Mouse (Mus musculus): ENCODE data around the gene Slc17a2. TPM values are rescaled to one million over a fixed set of nuclear protein-coding genes. Genes with fewer than 3 reads are reported as not detected.

Gene Slc17a2
- polyA plus RNA-seq (2015; fragmentation: Nextera tagmentation; extraction: Ambion mirVana), result 1.5 and 1.8 TPM in 2 replicates

DNA sequence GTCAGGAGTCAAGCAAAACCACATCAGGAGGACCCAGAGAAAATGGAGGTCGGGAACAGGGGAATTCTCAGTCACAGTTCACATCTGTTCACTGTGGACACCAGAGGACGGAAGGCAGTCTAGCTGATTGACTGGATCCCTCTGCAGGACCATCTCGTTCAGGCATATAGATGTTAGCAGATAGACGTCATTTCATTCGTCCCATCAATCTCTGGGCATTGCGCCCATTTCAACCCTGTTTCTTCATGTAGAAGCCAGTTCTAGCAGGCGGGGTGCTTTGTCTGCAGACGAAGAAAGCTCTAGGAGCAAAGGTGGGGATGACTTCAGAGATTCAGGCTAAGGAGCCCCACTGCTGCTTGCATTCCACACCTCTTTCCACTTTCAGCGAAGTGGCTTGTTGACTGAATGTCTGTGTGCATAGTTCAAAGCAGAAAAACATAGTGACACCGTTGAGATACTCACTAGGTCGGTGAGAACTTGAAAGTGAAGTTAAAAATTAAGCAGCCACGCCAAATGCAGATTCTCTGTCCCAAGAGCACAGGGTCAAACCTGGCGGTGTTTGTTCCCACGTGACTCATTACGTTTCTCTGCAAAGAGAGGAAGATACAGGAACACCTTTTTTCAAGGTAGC is at the start of gene Slc17a2:
Slc17a2 (plus strand) TSS at position 572 of the 631 bp plus-strand sequence.
- Histone ChIP-seq H3K4me3 (ENCODE audit: low read depth, low read length) (no peak within 1 kb of the TSS), H3K9me3 (replicated peaks; ENCODE audit: control insufficient read depth, low read length) (no peaks in the 10 kb centered on the region), H3K4me1 (ENCODE audit: control insufficient read depth, low read depth, low read length) (peaks cover 3% of the 10 kb centered on the region), H3K27me3 (ENCODE audit: control insufficient read depth, insufficient read depth, low read depth, low read length) (no peaks in the 10 kb centered on the region), H3K9ac (ENCODE audit: low read depth, low read length) (no peak within 1 kb of the TSS), H3K4me2 (ENCODE audit: low read depth, low read length) (no peak within 1 kb of the TSS), H3K36me3 (ENCODE audit: control insufficient read depth, insufficient read depth) (no peaks in the 10 kb centered on the region), H3K27ac (ENCODE audit: low read length) (peak within 1 kb of the TSS; percentile 32; the same call in 1 of the 2 replicates)
- ATAC-seq (ENCODE audit: low read depth), result peak; percentile 79
- WGBS (ENCODE audit: insufficient replicate concordance), result 58% methylated on average over 15 of the region's 15 CpGs

DNA sequence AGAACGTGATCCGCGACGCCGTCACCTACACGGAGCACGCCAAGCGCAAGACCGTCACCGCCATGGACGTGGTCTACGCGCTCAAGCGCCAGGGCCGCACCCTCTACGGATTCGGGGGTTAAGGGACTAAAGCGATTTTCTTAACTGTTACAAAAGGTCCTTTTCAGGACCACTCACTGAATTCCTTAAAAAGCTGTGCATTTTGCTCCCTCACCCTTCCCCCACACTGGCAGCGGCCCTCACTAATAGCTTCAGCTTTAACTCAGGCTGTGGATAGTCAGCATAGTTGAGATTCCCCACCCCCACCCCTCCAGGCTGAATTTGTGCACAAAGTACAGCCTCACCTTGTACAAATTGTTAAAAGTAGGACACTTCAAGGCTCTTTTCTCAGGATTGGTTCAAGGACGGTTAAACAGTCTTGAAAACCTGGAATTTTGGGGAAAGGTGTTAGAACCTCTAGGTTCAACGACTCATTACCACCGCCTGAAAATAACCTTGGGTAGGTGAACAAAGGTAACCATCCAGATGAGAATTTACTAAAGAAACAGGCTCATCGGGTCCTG is 49.5 kb upstream of the Slc17a2 start:
- H3K9ac ChIP-seq (ENCODE audit: low read depth, low read length), result peak overlapping the region; percentile 64
- H3K27ac ChIP-seq (ENCODE audit: low read length), result peak overlapping the region; percentile 93
- H3K9me3 ChIP-seq (replicated peaks; ENCODE audit: control insufficient read depth, low read length), result no peaks in the 10 kb centered on the region
- peaks cover 31% of the 10 kb centered on the region for H3K4me1 ChIP-seq (ENCODE audit: control insufficient read depth, low read depth, low read length)
- H3K4me2 ChIP-seq (ENCODE audit: low read depth, low read length), result peak overlapping the region; percentile 87
- no peaks in the 10 kb centered on the region for H3K36me3 ChIP-seq (ENCODE audit: control insufficient read depth, insufficient read depth)
- ATAC-seq (ENCODE audit: low read depth), result peak; percentile 7
- H3K4me3 ChIP-seq (ENCODE audit: low read depth, low read length), result peak overlapping the region; percentile 60
- no peaks in the 10 kb centered on the region for H3K27me3 ChIP-seq (ENCODE audit: control insufficient read depth, insufficient read depth, low read depth, low read length)
- under 1% methylated on average over 14 of the region's 23 CpGs for WGBS (ENCODE audit: insufficient replicate concordance)

DNA sequence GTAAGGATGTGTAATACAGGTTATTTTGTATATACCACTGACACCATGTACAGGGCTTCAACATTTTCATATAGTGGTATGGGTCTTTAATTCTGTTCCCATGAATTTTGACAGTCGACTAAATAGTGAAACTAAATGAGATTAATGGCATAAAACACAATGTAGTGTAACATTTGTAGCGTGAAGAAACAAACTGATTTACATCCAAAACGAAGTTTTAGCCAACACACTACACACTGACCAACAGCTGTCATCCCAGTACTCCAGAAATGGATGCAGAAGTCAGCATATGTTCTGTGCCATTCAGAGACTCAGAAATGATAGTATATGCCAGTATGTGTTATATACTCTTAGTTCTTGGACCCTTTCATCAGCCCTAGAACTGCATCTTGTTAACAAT is 48.9 kb upstream of the Slc17a2 start:
- Histone ChIP-seq H3K27ac (ENCODE audit: low read length) (peak overlapping the region; percentile 92), H3K4me3 (ENCODE audit: low read depth, low read length) (peak overlapping the region; percentile 38), H3K36me3 (ENCODE audit: control insufficient read depth, insufficient read depth) (no peaks in the 10 kb centered on the region), H3K4me2 (ENCODE audit: low read depth, low read length) (peak overlapping the region; percentile 87), H3K9me3 (replicated peaks; ENCODE audit: control insufficient read depth, low read length) (no peaks in the 10 kb centered on the region), H3K4me1 (ENCODE audit: control insufficient read depth, low read depth, low read length) (peaks cover 34% of the 10 kb centered on the region), H3K9ac (ENCODE audit: low read depth, low read length) (peak overlapping the region; percentile 40), H3K27me3 (ENCODE audit: control insufficient read depth, insufficient read depth, low read depth, low read length) (no peaks in the 10 kb centered on the region)
- WGBS (ENCODE audit: insufficient replicate concordance), result 31% methylated on average over 3 of the region's 3 CpGs
- ATAC-seq (ENCODE audit: low read depth), result no peak

DNA sequence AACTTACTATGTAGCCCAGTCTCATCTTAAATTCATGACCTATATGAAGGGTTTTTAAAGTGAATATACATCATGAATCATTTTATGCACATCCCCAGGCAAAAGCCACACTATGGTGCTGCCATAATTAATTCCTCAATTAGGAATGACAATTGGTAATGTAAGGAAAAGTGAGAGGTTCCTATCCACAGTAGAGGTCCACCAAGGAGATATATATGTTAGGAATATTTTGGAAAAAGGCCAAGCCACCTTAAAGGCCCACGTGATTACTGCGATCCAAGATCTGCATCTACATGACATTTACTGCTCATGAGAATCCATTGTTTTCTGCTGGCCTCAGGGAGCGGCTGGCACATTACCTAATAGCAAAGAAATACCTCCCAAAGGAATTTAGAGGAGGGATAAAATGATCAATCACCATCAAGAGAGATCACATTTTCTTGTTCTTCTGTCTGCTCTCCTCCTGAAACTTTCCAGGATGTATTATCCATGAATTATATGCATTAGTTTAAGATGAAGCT is 47.5 kb upstream of the Slc17a2 start:
- ATAC-seq (ENCODE audit: low read depth), result no peak
- Histone ChIP-seq H3K27me3 (ENCODE audit: control insufficient read depth, insufficient read depth, low read depth, low read length) (no peaks in the 10 kb centered on the region), H3K9ac (ENCODE audit: low read depth, low read length) (peak overlapping the region; percentile 26; the same call in 1 of the 2 replicates), H3K4me2 (ENCODE audit: low read depth, low read length) (peak overlapping the region; percentile 86), H3K4me3 (ENCODE audit: low read depth, low read length) (no peak overlapping the region), H3K27ac (ENCODE audit: low read length) (peak overlapping the region; percentile 92), H3K9me3 (replicated peaks; ENCODE audit: control insufficient read depth, low read length) (no peaks in the 10 kb centered on the region), H3K36me3 (ENCODE audit: control insufficient read depth, insufficient read depth) (no peaks in the 10 kb centered on the region), H3K4me1 (ENCODE audit: control insufficient read depth, low read depth, low read length) (peaks cover 38% of the 10 kb centered on the region)
- 84% methylated on average over 3 of the region's 3 CpGs for WGBS (ENCODE audit: insufficient replicate concordance)

DNA sequence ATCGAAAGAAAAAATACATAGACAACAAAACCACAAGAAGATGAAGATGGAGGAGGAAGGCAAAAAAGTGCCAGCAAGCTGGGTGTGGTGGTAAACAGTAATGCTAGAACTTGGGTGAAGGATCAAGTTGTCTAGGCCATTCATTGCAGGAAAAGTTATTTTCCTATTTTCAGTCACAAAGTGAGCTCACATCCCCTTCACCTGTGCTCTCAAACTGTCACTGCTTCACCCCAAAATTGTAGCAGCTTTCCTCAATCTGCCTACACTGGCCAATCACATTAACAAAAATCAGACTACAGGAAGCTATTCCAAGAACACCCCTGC is 46.9 kb upstream of the Slc17a2 start:
- 52% methylated on average over 1 of the region's 1 CpGs for WGBS (ENCODE audit: insufficient replicate concordance)
- peak overlapping the region; percentile 67 for H3K4me3 ChIP-seq (ENCODE audit: low read depth, low read length)
- H3K4me1 ChIP-seq (ENCODE audit: control insufficient read depth, low read depth, low read length), result peaks cover 44% of the 10 kb centered on the region
- H3K9me3 ChIP-seq (replicated peaks; ENCODE audit: control insufficient read depth, low read length), result no peaks in the 10 kb centered on the region
- H3K9ac ChIP-seq (ENCODE audit: low read depth, low read length), result peak overlapping the region; percentile 78
- H3K36me3 ChIP-seq (ENCODE audit: control insufficient read depth, insufficient read depth), result no peaks in the 10 kb centered on the region
- H3K27ac ChIP-seq (ENCODE audit: low read length), result peak overlapping the region; percentile 96
- no peak for ATAC-seq (ENCODE audit: low read depth)
- H3K4me2 ChIP-seq (ENCODE audit: low read depth, low read length), result peak overlapping the region; percentile 86
- H3K27me3 ChIP-seq (ENCODE audit: control insufficient read depth, insufficient read depth, low read depth, low read length), result no peaks in the 10 kb centered on the region

DNA sequence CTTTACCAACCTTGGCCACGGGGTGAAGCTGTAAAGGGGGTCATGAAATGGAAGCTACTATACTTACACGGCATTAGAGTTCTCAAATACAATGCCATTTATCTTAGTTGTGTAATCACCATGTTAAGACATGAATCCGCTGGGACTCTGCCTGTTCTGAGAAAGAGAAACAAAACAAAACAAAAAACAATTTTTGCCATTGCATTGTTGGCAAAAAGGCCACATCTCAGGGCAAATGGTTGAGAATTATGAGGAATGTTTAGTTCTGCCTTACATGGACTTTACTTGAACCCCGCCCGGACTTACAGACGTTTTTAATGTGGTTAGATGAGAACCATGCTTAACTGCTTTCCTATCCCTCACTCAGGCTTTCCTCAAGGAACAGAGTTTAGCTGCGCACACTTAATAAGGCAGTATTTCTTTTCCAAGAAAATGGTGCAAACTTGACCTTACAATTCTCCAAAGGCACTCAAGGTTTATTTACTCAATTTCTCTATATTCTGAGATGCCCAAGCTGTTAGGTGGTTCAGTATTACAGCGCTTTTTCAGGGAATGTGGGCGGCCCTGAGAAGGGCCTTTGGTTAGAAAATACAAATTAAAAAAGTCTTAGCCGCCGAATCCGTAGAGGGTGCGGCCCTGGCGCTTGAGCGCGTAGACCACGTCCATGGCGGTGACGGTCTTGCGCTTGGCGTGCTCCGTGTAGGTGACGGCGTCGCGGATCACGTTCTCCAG is 46.4 kb upstream of the Slc17a2 start:
- Histone ChIP-seq H3K4me1 (ENCODE audit: control insufficient read depth, low read depth, low read length) (peaks cover 46% of the 10 kb centered on the region), H3K4me3 (ENCODE audit: low read depth, low read length) (peak overlapping the region; percentile 67), H3K27ac (ENCODE audit: low read length) (peak overlapping the region; percentile 96), H3K4me2 (ENCODE audit: low read depth, low read length) (peak overlapping the region; percentile 86), H3K36me3 (ENCODE audit: control insufficient read depth, insufficient read depth) (no peaks in the 10 kb centered on the region), H3K9ac (ENCODE audit: low read depth, low read length) (peak overlapping the region; percentile 78), H3K9me3 (replicated peaks; ENCODE audit: control insufficient read depth, low read length) (no peaks in the 10 kb centered on the region), H3K27me3 (ENCODE audit: control insufficient read depth, insufficient read depth, low read depth, low read length) (no peaks in the 10 kb centered on the region)
- ATAC-seq (ENCODE audit: low read depth), result no peak
- WGBS (ENCODE audit: insufficient replicate concordance), result under 1% methylated on average over 19 of the region's 27 CpGs

DNA sequence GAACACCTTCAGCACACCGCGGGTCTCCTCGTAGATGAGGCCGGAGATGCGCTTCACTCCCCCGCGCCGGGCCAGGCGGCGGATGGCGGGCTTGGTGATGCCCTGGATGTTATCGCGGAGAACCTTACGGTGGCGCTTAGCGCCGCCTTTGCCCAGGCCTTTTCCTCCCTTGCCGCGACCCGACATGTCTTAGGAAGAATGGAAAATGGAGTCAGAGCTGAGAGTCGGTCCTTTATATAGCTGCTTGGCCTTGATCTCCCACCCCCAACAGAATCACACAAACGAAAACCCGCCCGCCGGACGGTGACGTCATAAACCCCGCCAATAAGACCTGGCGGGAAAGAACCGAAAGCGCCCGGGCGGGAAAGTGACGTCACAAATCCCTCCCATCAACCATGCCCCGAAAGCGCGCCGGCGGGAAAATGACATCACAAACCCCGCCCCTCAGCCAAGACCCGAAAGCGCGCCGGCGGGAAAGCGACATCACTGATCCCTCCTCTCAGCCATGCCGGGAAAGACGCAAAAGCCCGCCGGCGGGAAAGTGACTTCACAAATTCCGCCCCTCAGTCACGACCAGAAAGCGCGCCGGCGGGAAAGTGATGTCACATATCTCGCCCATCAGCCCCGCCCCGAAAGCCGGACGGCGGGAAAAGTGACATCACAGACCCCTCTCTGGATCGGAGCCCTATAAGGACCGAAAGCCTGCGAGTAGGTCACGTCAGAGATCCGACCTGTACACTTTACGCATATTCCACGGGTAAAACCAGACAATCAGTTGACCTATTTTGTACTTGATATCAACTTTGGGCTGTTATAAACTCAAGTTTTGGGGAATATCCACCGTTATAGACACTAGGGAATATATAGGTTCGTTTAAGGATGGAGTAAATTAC is 45.6 kb upstream of the Slc17a2 start, which contains the start of gene Hist1h4a:
Hist1h4a (minus strand) TSS at position 259 of the 893 bp plus-strand sequence.
- no peaks in the 10 kb centered on the region for H3K27me3 ChIP-seq (ENCODE audit: control insufficient read depth, insufficient read depth, low read depth, low read length)
- ATAC-seq (ENCODE audit: low read depth), result peak; percentile 57
- no peaks in the 10 kb centered on the region for H3K36me3 ChIP-seq (ENCODE audit: control insufficient read depth, insufficient read depth)
- peak within 1 kb of the TSS; percentile 96 for H3K27ac ChIP-seq (ENCODE audit: low read length)
- H3K9ac ChIP-seq (ENCODE audit: low read depth, low read length), result peak within 1 kb of the TSS; percentile 78
- peaks cover 43% of the 10 kb centered on the region for H3K4me1 ChIP-seq (ENCODE audit: control insufficient read depth, low read depth, low read length)
- peak within 1 kb of the TSS; percentile 67 for H3K4me3 ChIP-seq (ENCODE audit: low read depth, low read length)
- no peaks in the 10 kb centered on the region for H3K9me3 ChIP-seq (replicated peaks; ENCODE audit: control insufficient read depth, low read length)
- peak within 1 kb of the TSS; percentile 86 for H3K4me2 ChIP-seq (ENCODE audit: low read depth, low read length)
- under 1% methylated on average over 61 of the region's 72 CpGs for WGBS (ENCODE audit: insufficient replicate concordance)

All from liver, embryonic 16.5 days (tissue).